Comparison of ENCODE assay signal across 16 mouse cellular contexts in genomic region chr14:122754311-122754710, GRCm38 (mm10).
"Had no signal": no experiment of that assay in that cellular context is flagged by ENCODE, and none has a peak within 500 bp of the region (broad histone marks: within the 10 kb centered on the region; RNA-seq: fewer than 3 reads in every experiment).

No protein-coding gene starts in this region.

- H3K27ac ChIP-seq: intestine, embryonic 15.5 days; kidney, embryonic 15.5 days; limb, embryonic 12.5 days; limb, embryonic 15.5 days; liver, embryonic 14.5 days; macrophage; midbrain, embryonic 13.5 days; stomach, postnatal 0 days had no signal

- H3K4me3 ChIP-seq: intestine, embryonic 15.5 days; kidney, embryonic 15.5 days; limb, embryonic 12.5 days; limb, embryonic 15.5 days; midbrain, embryonic 13.5 days had no signal

- ATAC-seq: intestine, embryonic 15.5 days; liver, postnatal 0 days; lung, postnatal 0 days; midbrain, embryonic 13.5 days had no signal

- DNase-seq: kidney, adult 11 months; kidney, adult 8-10 months; kidney, postnatal 10 days; kidney, postnatal 36 days; liver, postnatal 0 days; lung, embryonic 14.5 days; thymus, postnatal 25 days had no signal
